Mouse (Mus musculus): ENCODE results near the gene Wee2.

DNA sequence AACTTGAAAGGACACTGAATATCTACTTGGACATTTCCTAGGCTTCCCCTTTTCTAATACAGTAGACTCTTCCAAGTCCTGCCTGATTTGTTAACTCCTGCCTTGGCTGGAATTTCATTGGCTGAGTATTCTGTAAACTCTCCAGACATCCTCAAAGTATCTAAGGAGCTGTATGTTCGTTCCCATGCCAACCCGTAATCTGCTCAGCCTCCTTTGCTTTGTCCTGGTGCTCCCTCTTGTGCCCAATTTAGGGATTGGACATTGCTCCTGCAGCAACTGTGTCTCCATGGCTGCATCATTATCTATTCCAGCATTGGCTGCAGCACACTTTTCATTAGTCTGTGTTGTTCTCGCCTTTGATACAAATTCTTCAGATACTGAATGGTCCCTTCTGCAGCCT is 45.7 kb upstream of the Wee2 start:
- TF ChIP-seq POLR2A (IDR thresholded peaks at IDR 0.05; ENCODE audit: borderline replicate concordance, extremely low read depth, low read depth, low read length) (no peak), CTCF (IDR thresholded peaks at IDR 0.05; ENCODE audit: insufficient read depth, low read length) (peak; percentile 79)

All from lung, adult 2 months (tissue).